Mouse (Mus musculus): ENCODE results near the gene Fgf6.

Gene Fgf6

GRCm38 (mm10) chr6:127014906-127015770, at the start of gene Fgf6:
Gene Fgf6, plus strand, starts transcription at chr6:127015586.
- DNase-seq (ENCODE audit: low spot score), result no peak

- DNase-seq (ENCODE audit: low spot score), result no peak
Measured at GRCm38 (mm10) chr6:126966241-126967026, 49.0 kb upstream of the Fgf6 start.

- DNase-seq (ENCODE audit: low spot score), result no peak
Measured at GRCm38 (mm10) chr6:126981539-126982234, 33.7 kb upstream of the Fgf6 start.

GRCm38 (mm10) chr6:126993676-126994075, 21.7 kb upstream of the Fgf6 start:
- DNase-seq (ENCODE audit: low spot score), result no peak

GRCm38 (mm10) chr6:126995494-126995893, 19.9 kb upstream of the Fgf6 start:
- no peak for DNase-seq (ENCODE audit: low spot score)

- DNase-seq (ENCODE audit: low spot score), result no peak
Measured at GRCm38 (mm10) chr6:126996399-126996798, 19.0 kb upstream of the Fgf6 start.

- DNase-seq (ENCODE audit: low spot score), result no peak
Measured at GRCm38 (mm10) chr6:127005646-127006045, 9.7 kb upstream of the Fgf6 start.

- DNase-seq (ENCODE audit: low spot score), result no peak
Measured at GRCm38 (mm10) chr6:127006551-127006950, 8.8 kb upstream of the Fgf6 start.

GRCm38 (mm10) chr6:127010021-127010420, 5.4 kb upstream of the Fgf6 start:
- no peak for DNase-seq (ENCODE audit: low spot score)

GRCm38 (mm10) chr6:127011947-127012535, 3.3 kb upstream of the Fgf6 start:
- DNase-seq (ENCODE audit: low spot score), result no peak

GRCm38 (mm10) chr6:127019254-127019653, 3.9 kb downstream of the Fgf6 start:
- DNase-seq (ENCODE audit: low spot score), result no peak

GRCm38 (mm10) chr6:127020431-127020830, 5.0 kb downstream of the Fgf6 start:
- no peak for DNase-seq (ENCODE audit: low spot score)

- no peak for DNase-seq (ENCODE audit: low spot score)
Measured at GRCm38 (mm10) chr6:127024836-127025235, 9.4 kb downstream of the Fgf6 start.

GRCm38 (mm10) chr6:127034760-127035159, 19.4 kb downstream of the Fgf6 start:
- DNase-seq (ENCODE audit: low spot score), result no peak

- no peak for DNase-seq (ENCODE audit: low spot score)
Measured at GRCm38 (mm10) chr6:127044909-127045308, 29.5 kb downstream of the Fgf6 start.

GRCm38 (mm10) chr6:127050847-127051246, 35.5 kb downstream of the Fgf6 start:
- no peak for DNase-seq (ENCODE audit: low spot score)

- DNase-seq (ENCODE audit: low spot score), result no peak
Measured at GRCm38 (mm10) chr6:127056990-127057588, 41.7 kb downstream of the Fgf6 start.

- no peak for DNase-seq (ENCODE audit: low spot score)
Measured at GRCm38 (mm10) chr6:127059975-127060374, 44.6 kb downstream of the Fgf6 start.

- DNase-seq (ENCODE audit: low spot score), result no peak
Measured at GRCm38 (mm10) chr6:127063915-127064314, 48.5 kb downstream of the Fgf6 start.

GRCm38 (mm10) chr6:127064815-127065214, 49.4 kb downstream of the Fgf6 start:
- DNase-seq (ENCODE audit: low spot score), result no peak

GRCm38 (mm10) chr6:127072817-127073216, 57.4 kb downstream of the Fgf6 start, which contains the start of gene Fgf23:
Gene Fgf23, plus strand, starts transcription at chr6:127072902.
- DNase-seq (ENCODE audit: low spot score), result no peak
